In genomic region chr10:67204652-67205407, GRCm38 (mm10) we compare ENCODE assay signal across 9 mouse cellular contexts.
A peak's percentile ranks its signal among the peaks of the same experiment; 100 is the strongest.
DNase-seq lines count a peak whose midpoint lies in the region; ATAC-seq and TF ChIP-seq lines count a peak whose summit lies in the region.
"Had no signal": no experiment of that assay in that cellular context is flagged by ENCODE, and none has a peak within 500 bp of the region (broad histone marks: within the 10 kb centered on the region; RNA-seq: fewer than 3 reads in every experiment).

No protein-coding gene starts in this region.

- no peak overlapping the region for H3K9ac ChIP-seq in heart, embryonic 15.5 days
- no peak overlapping the region for H3K9ac ChIP-seq in hindbrain, embryonic 14.5 days
- H3K9ac ChIP-seq in forebrain, postnatal 0 days, result no peak overlapping the region
- H3K9ac ChIP-seq: hindbrain, embryonic 15.5 days had no signal

- no peak overlapping the region for H3K4me3 ChIP-seq in heart, embryonic 15.5 days
- H3K4me3 ChIP-seq in hindbrain, embryonic 14.5 days (replicated peaks; ENCODE audit: low read length), result no peak overlapping the region
- H3K4me3 ChIP-seq in forebrain, postnatal 0 days (ENCODE audit: low read depth, low read length), result no peak overlapping the region
- H3K4me3 ChIP-seq: hindbrain, embryonic 15.5 days had no signal

- peak overlapping the region; percentile 45 for H3K27ac ChIP-seq in heart, embryonic 15.5 days
- H3K27ac ChIP-seq in hindbrain, embryonic 14.5 days, result no peak overlapping the region
- H3K27ac ChIP-seq in forebrain, postnatal 0 days (ENCODE audit: low read depth, low read length), result no peak overlapping the region
- H3K27ac ChIP-seq: hindbrain, embryonic 15.5 days had no signal

- H3K4me2 ChIP-seq in heart, embryonic 15.5 days, result no peak overlapping the region
- no peak overlapping the region for H3K4me2 ChIP-seq in hindbrain, embryonic 14.5 days (replicated peaks)
- H3K4me2 ChIP-seq in forebrain, postnatal 0 days (ENCODE audit: low read depth), result no peak overlapping the region
- H3K4me2 ChIP-seq: hindbrain, embryonic 15.5 days had no signal

- intact Hi-C loops in heart, postnatal 36 days (cut with DNase I), result loop anchor here (2.0 kb wide), 1 partner anchor 18 kb away; no protein-coding TSS in a partner anchor

- no peaks in the 10 kb centered on the region for H3K36me3 ChIP-seq in heart, embryonic 15.5 days
- H3K36me3 ChIP-seq in hindbrain, embryonic 14.5 days (replicated peaks; ENCODE audit: control insufficient read depth, insufficient read depth), result no peaks in the 10 kb centered on the region
- H3K36me3 ChIP-seq in forebrain, postnatal 0 days (ENCODE audit: insufficient read depth), result no peaks in the 10 kb centered on the region
- H3K36me3 ChIP-seq: hindbrain, embryonic 15.5 days had no signal

- WGBS in heart, embryonic 15.5 days, result 64% methylated on average over 11 of the region's 11 CpGs
- WGBS in hindbrain, embryonic 14.5 days, result 86% methylated on average over 11 of the region's 11 CpGs
- WGBS in forebrain, postnatal 0 days, result 92% methylated on average over 11 of the region's 11 CpGs

- TF ChIP-seq CTCF in forebrain, postnatal 0 days (IDR thresholded peaks at IDR 0.05; ENCODE audit: low read depth), result no peak

- H3K27me3 ChIP-seq in heart, embryonic 15.5 days, result no peaks in the 10 kb centered on the region
- H3K27me3 ChIP-seq in hindbrain, embryonic 14.5 days (ENCODE audit: control insufficient read depth, insufficient read depth, low read length), result no peaks in the 10 kb centered on the region
- H3K27me3 ChIP-seq in forebrain, postnatal 0 days (ENCODE audit: insufficient read depth, low read length), result no peaks in the 10 kb centered on the region
- H3K27me3 ChIP-seq: hindbrain, embryonic 15.5 days had no signal

- DNase-seq in heart, postnatal 36 days, result no peak
- peak; percentile 87 for DNase-seq in MEL-GATA-1-ER (ENCODE audit: extremely low read depth, low read depth)
- peak; percentile 44 to 46 for DNase-seq in kidney, postnatal 36 days
- peak; percentile 68 for DNase-seq in naive thymus-derived CD4-positive, alpha-beta T cell, adult 2 months (ENCODE audit: low read depth)
- no peak for DNase-seq in hindbrain, embryonic 14.5 days (ENCODE audit: low spot score)
- no peak for DNase-seq in gastrocnemius, postnatal 25 days
- DNase-seq in forebrain, postnatal 0 days, result no peak

- no peak for ATAC-seq in heart, embryonic 15.5 days (replicated peaks; ENCODE audit: insufficient number of reproducible peaks, insufficient read depth, low FRiP score, low read depth)
- no peak for ATAC-seq in hindbrain, embryonic 14.5 days (ENCODE audit: low FRiP score)
- no peak for ATAC-seq in forebrain, postnatal 0 days

- peaks cover 15% of the 10 kb centered on the region; the same call in 1 of the 2 replicates for H3K4me1 ChIP-seq in heart, embryonic 15.5 days (replicated peaks)
- no peaks in the 10 kb centered on the region; the same call in 1 of the 2 replicates for H3K4me1 ChIP-seq in hindbrain, embryonic 14.5 days (replicated peaks; ENCODE audit: control insufficient read depth, insufficient read depth, low read length)
- 0 out of 2 replicates have a peak, but pooled peaks cover 3% of the 10 kb centered on the region for H3K4me1 ChIP-seq in forebrain, postnatal 0 days (ENCODE audit: insufficient read depth)

- H3K9me3 ChIP-seq in heart, embryonic 15.5 days (replicated peaks), result no peaks in the 10 kb centered on the region
- no peaks in the 10 kb centered on the region for H3K9me3 ChIP-seq in hindbrain, embryonic 14.5 days (ENCODE audit: control insufficient read depth, low read length)
- H3K9me3 ChIP-seq in forebrain, postnatal 0 days (ENCODE audit: low read length), result no peaks in the 10 kb centered on the region
- H3K9me3 ChIP-seq: hindbrain, embryonic 15.5 days had no signal

Comparison
In these comparisons a context has a peak if more than half of its experiments do, and no peak if none do; other contexts are left out.
1. DNase-seq: peak in MEL-GATA-1-ER (single experiment), kidney, postnatal 36 days (2 of 2) and naive thymus-derived CD4-positive, alpha-beta T cell, adult 2 months (single experiment); none in heart, postnatal 36 days (0 of 2), hindbrain, embryonic 14.5 days (single experiment), gastrocnemius, postnatal 25 days (single experiment) and forebrain, postnatal 0 days (single experiment).